Mouse (Mus musculus) ES-Bruce4 (cell line): ENCODE data around the gene Cpne9.

Experiments used
- CTCF ChIP-seq: IDR thresholded peaks from one replicate; pipeline ENCODE4 v1.8.1; 2011; ENCODE audit warnings: low read depth, low read length
- EP300 ChIP-seq: IDR thresholded peaks from 2 replicates; pipeline ENCODE4 v1.6.1; 2011; ENCODE audit warnings: low read depth, low read length; ENCODE audit not compliant: insufficient read depth
- POLR2A ChIP-seq: IDR thresholded peaks from one replicate; pipeline ENCODE4 v1.8.1; 2011; ENCODE audit warnings: low read length; ENCODE audit not compliant: insufficient read depth

- TF ChIP-seq CTCF (no peak), POLR2A (peak; percentile 96), EP300 (no peak)
These were observed 44.6 kb downstream of the Cpne9 start, which contains the start of gene Ogg1 for GRCm38 (mm10) chr6:113326533-113327315.
